Comparison of ENCODE assay signal across 8 mouse cellular contexts in genomic region chr4:155086108-155087024, GRCm38 (mm10). TPM values are rescaled to one million over a fixed set of nuclear protein-coding genes. Genes with fewer than 3 reads are reported as not detected.
DNase-seq lines count a peak whose midpoint lies in the region; ATAC-seq lines count a peak whose summit lies in the region.

TSS of gene Rer1 (minus strand) at chr4:155086382.
TSS of gene Morn1 (plus strand) at chr4:155086577.

- peak within 1 kb of the TSS; percentile 90 for H3K27ac ChIP-seq in forebrain, embryonic 14.5 days (ENCODE audit: low read depth, low read length)
- peak within 1 kb of the TSS; percentile 93 for H3K27ac ChIP-seq in neural tube, embryonic 15.5 days (replicated peaks)

- intact Hi-C loops in heart, postnatal 14 days (cut with DNase I) = no loop called here

- peaks cover 11% of the 10 kb centered on the region for H3K4me1 ChIP-seq in forebrain, embryonic 14.5 days (ENCODE audit: control insufficient read depth, insufficient read depth, low read length)
- H3K4me1 ChIP-seq in neural tube, embryonic 15.5 days = peaks cover 39% of the 10 kb centered on the region

- peak; percentile 99 for DNase-seq in ES-CJ7 (ENCODE audit: low read depth, low spot score)
- DNase-seq in cerebellum, adult 11 months = peak; percentile 100
- peak; percentile 100 for DNase-seq in forebrain, embryonic 14.5 days (ENCODE audit: low spot score)
- DNase-seq in heart, postnatal 14 days = peak; percentile 99 to 100
- peak; percentile 100 for DNase-seq in layer of hippocampus, adult 11-12 months (ENCODE audit: low spot score)
- peak; percentile 100 for DNase-seq in lung, adult 18-20 months
- peak; percentile 99 for DNase-seq in testis, postnatal 14 days (ENCODE audit: low spot score)

- H3K9ac ChIP-seq in forebrain, embryonic 14.5 days (ENCODE audit: low read length) = peak within 1 kb of the TSS; percentile 87
- H3K9ac ChIP-seq in neural tube, embryonic 15.5 days (replicated peaks) = peak within 1 kb of the TSS; percentile 91

- ATAC-seq in forebrain, embryonic 14.5 days = peak; percentile 98
- peak; percentile 98 for ATAC-seq in neural tube, embryonic 15.5 days (ENCODE audit: low FRiP score)

- H3K4me2 ChIP-seq in forebrain, embryonic 14.5 days (ENCODE audit: low read length) = peak within 1 kb of the TSS; percentile 94
- peak within 1 kb of the TSS; percentile 98 for H3K4me2 ChIP-seq in neural tube, embryonic 15.5 days

- H3K27me3 ChIP-seq in forebrain, embryonic 14.5 days (replicated peaks; ENCODE audit: control insufficient read depth, insufficient read depth, low read length) = no peaks in the 10 kb centered on the region
- H3K27me3 ChIP-seq in neural tube, embryonic 15.5 days (replicated peaks) = no peaks in the 10 kb centered on the region

- H3K36me3 ChIP-seq in forebrain, embryonic 14.5 days (ENCODE audit: control insufficient read depth, insufficient read depth, low read length) = peaks cover 33% of the 10 kb centered on the region
- peaks cover 35% of the 10 kb centered on the region for H3K36me3 ChIP-seq in neural tube, embryonic 15.5 days

- H3K9me3 ChIP-seq in forebrain, embryonic 14.5 days (replicated peaks; ENCODE audit: control insufficient read depth, low read length) = no peaks in the 10 kb centered on the region
- H3K9me3 ChIP-seq in neural tube, embryonic 15.5 days (replicated peaks) = no peaks in the 10 kb centered on the region

- WGBS in forebrain, embryonic 14.5 days = under 1% methylated on average over 67 of the region's 85 CpGs
- WGBS in neural tube, embryonic 15.5 days = under 1% methylated on average over 75 of the region's 85 CpGs

- peak within 1 kb of the TSS; percentile 88 for H3K4me3 ChIP-seq in forebrain, embryonic 14.5 days (ENCODE audit: low read depth, low read length)
- H3K4me3 ChIP-seq in neural tube, embryonic 15.5 days (replicated peaks) = peak within 1 kb of the TSS; percentile 97

RNA-seq across cellular contexts. Expression of gene Rer1, which starts in this region (rescaled TPM):
- 161 and 163 TPM in 2 replicates for polyA plus RNA-seq in forebrain, embryonic 14.5 days (2014; fragmentation: Nextera tagmentation; extraction: Ambion mirVana)
- 10 to 100 TPM; 66.6 to 67.8 TPM for total RNA-seq in heart, postnatal 14 days (2021)
- 130 and 139 TPM in 2 replicates for polyA plus RNA-seq in neural tube, embryonic 15.5 days (2015; fragmentation: Nextera tagmentation; extraction: Ambion mirVana)

RNA-seq across cellular contexts. Expression of gene Morn1, which starts in this region (rescaled TPM):
- polyA plus RNA-seq in forebrain, embryonic 14.5 days (2014; fragmentation: Nextera tagmentation; extraction: Ambion mirVana) = 7.1 and 10.6 TPM in 2 replicates
- total RNA-seq in heart, postnatal 14 days (2021) = 1 to 10 TPM; 1.4 to 3.8 TPM
- polyA plus RNA-seq in neural tube, embryonic 15.5 days (2015; fragmentation: Nextera tagmentation; extraction: Ambion mirVana) = 6.4 and 6.7 TPM in 2 replicates

Comparison
In these comparisons a context has a peak if more than half of its experiments do, and no peak if none do; other contexts are left out.
1. Peak in every context shown above with its lines: DNase-seq, ATAC-seq, H3K4me3 ChIP-seq and H3K27ac ChIP-seq.